Mouse (Mus musculus) cortical plate, adult 2 months (tissue): ENCODE results near the gene Pgd.

Source experiments
- CTCF ChIP-seq: fragments of 200-500 bp; IDR thresholded peaks from 2 replicates; pipeline ENCODE4 v1.5.1; 2011; ENCODE audit warnings: mild to moderate bottlenecking, control low read depth, low read length; ENCODE audit not compliant: insufficient read depth; ENCODE audit errors: extremely low read depth
- POLR2A ChIP-seq: fragments of 200-500 bp; IDR thresholded peaks from 2 replicates; pipeline ENCODE4 v1.6.1; 2011; ENCODE audit warnings: mild to moderate bottlenecking, low read length, control low read depth; ENCODE audit not compliant: insufficient read depth; ENCODE audit errors: extremely low read depth

DNA sequence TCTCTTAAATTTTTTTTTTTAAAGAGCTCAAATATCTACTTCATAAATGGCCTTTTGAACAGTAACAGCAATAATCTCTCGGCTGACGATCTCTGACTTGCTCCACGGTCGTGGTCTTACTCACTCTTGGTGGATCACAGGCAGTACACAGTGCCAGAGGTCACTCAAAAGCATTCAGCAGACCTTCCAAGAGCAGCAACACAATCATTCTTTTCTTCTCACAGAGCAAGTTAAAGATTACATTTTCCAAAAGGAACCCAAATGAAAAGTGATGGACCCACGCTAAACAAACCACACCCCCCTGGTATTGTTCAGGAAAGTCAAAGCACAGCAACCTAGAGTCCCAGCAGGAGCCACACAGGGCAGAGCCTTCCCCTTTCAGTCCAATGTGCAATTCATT is 10.5 kb upstream of the Pgd start:
- TF ChIP-seq CTCF: no peak
- no peak for TF ChIP-seq POLR2A
